Mouse (Mus musculus) heart, embryonic 12.5 days (tissue): ENCODE measurements around the gene Shank3. TPM values are rescaled to one million over a fixed set of nuclear protein-coding genes. Genes with fewer than 3 reads are reported as not detected.

Source experiments
- ATAC-seq: fragments of 200-750 bp; cut with Nextera tagmentation; 2 replicates; pipeline ENCODE4 v1.8.0; 2017; ENCODE audit warnings: moderate TSS enrichment, moderate library complexity; ENCODE audit not compliant: insufficient number of reproducible peaks, low FRiP score
- H3K27ac ChIP-seq: fragments of 300-500 bp; sonication (generic); 2 replicates; pipeline ENCODE4 v1.5.1; 2016; ENCODE audit warnings: mild to moderate bottlenecking, moderate library complexity; ENCODE audit not compliant: poor library complexity, severe bottlenecking
- H3K27me3 ChIP-seq: fragments of 300-500 bp; sonication (generic); replicated peaks from 2 replicates; pipeline ENCODE4 v1.6.1; 2016; ENCODE audit warnings: mild to moderate bottlenecking, moderate library complexity
- H3K36me3 ChIP-seq: fragments of 300-500 bp; sonication (generic); 2 replicates; pipeline ENCODE4 v1.6.1; 2016; ENCODE audit warnings: mild to moderate bottlenecking, moderate library complexity
- H3K4me1 ChIP-seq: fragments of 300-500 bp; sonication (generic); replicated peaks from 2 replicates; pipeline ENCODE4 v1.6.1; 2016; ENCODE audit warnings: mild to moderate bottlenecking
- H3K4me2 ChIP-seq: fragments of 300-500 bp; sonication (generic); 2 replicates; pipeline ENCODE4 v1.6.1; 2016; ENCODE audit warnings: mild to moderate bottlenecking, moderate library complexity
- H3K4me3 ChIP-seq: fragments of 300-500 bp; sonication (generic); 2 replicates; pipeline ENCODE4 v1.5.1; 2016; ENCODE audit warnings: mild to moderate bottlenecking
- H3K9ac ChIP-seq: fragments of 300-500 bp; sonication (generic); 2 replicates; pipeline ENCODE4 v1.6.1; 2016; ENCODE audit warnings: mild to moderate bottlenecking, moderate library complexity
- H3K9me3 ChIP-seq: fragments of 300-500 bp; sonication (generic); replicated peaks from 2 replicates; pipeline ENCODE4 v1.6.1; 2016; ENCODE audit warnings: mild to moderate bottlenecking, moderate library complexity
- WGBS: fragments of 180-500 bp; shearing (Covaris S2); methylation state at CpG from one replicate; pipeline ENCODE4 v1.1.7; 2016; 5-methylcytosine and 5-hydroxymethylcytosine counted together
- polyA plus RNA-seq: library from polyadenylated mRNA; unstranded; fragments of >200 nt; fragmentation: Nextera tagmentation; extraction: Ambion mirVana; gene quantifications from 2 replicates; pipeline ENCODE4 v1.2.1, GENCODE M21; 2016

Gene Shank3
- polyA plus RNA-seq, 1 experiment from 2014 or later, result 2.9 TPM

DNA sequence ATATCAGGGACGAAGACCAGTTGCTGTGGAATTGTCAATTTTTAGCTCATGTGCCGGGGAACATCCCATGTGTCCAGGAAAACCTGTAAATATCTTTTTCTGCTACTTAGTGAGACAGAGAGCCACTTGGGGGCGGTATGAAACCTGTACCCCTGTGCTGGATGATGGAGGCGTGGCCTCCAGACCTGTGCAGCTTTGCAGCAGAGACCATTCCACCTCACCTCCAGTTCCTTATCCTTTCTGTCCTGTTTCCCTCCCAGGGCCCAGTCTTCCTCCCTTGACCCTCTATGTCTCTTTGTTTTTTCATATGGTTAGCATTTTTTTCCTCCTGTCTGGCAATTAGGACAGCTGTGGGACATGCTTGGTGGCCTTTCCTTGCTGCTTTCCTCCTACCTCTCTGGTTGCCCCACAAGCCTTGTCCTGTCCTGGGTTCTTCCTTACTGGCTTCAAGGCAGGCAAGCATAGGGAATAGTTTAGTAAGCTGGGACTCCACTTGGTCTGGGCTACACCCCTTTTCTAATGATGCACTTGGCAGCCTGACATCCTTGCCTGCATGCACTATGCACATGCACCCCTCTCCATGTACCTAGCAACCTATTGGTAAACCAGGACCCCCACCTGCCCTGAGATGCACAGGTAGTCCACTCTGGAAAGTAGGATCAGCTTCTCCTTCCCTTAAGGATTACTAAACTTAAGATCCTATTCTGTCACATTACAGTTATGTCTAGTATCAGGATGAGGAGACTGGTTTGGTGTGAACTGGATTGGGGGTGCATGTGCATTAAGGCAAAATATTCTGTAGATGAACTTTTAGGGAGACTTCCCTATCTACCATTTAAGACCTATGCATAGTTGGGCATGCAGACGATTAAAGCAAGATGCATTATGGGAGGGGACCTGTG, 35.8 kb upstream of the Shank3 start:
- Histone ChIP-seq H3K4me1 (no peaks in the 10 kb centered on the region), H3K4me3 (no peak overlapping the region), H3K9me3 (no peaks in the 10 kb centered on the region), H3K36me3 (no peaks in the 10 kb centered on the region), H3K27me3 (peaks cover 25% of the 10 kb centered on the region; the same call in 1 of the 2 replicates), H3K27ac (no peak overlapping the region), H3K4me2 (no peak overlapping the region), H3K9ac (no peak overlapping the region)
- 47% methylated on average over 5 of the region's 5 CpGs for WGBS
- ATAC-seq, result no peak

DNA sequence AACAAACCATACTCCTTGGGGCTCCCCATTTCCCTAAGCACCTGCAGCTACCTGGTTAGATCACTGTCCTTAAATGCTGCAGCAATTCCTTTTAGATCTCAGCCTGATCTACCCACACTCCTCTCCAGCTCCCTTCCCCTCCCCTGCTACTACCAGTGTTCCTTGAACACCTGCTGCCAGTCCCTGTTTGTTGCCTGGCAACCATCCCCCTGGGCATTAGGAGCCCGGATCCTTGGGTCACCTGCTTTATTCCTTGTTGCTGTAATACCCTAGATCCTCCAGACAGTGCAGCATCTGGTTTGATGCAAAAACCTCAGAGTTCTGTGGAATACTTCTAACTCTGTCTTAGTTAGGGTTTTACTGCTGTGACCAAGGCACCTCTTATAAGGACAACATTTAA, 34.4 kb upstream of the Shank3 start:
- H3K27me3 ChIP-seq, result peaks cover 14% of the 10 kb centered on the region; the same call in 1 of the 2 replicates
- no peak overlapping the region for H3K9ac ChIP-seq
- WGBS, result 9% methylated on average over 1 of the region's 1 CpGs
- no peaks in the 10 kb centered on the region for H3K36me3 ChIP-seq
- H3K27ac ChIP-seq, result no peak overlapping the region
- H3K4me1 ChIP-seq, result no peaks in the 10 kb centered on the region
- H3K9me3 ChIP-seq, result no peaks in the 10 kb centered on the region
- H3K4me2 ChIP-seq, result no peak overlapping the region
- no peak overlapping the region for H3K4me3 ChIP-seq
- no peak for ATAC-seq

DNA sequence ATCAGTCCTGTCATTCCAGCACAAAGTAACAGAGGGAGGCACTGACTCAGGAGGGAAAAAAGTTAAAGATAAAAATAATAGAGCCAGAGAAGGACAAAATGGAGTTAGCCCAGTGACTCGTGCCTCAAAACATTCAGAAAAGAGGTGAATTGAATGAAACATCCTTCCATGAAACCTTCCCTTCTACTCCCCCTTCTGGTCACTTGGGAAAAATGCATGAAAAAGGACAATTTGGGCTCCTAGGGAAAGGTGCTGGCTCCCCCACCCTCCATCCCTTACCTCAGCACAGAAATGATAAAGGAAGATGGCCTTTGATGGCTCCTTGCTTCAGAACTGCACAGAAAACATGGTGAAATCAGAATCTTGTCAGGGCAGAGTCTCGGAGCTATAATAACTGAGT, 30.8 kb upstream of the Shank3 start:
- Histone ChIP-seq H3K27ac (no peak overlapping the region), H3K4me3 (no peak overlapping the region), H3K27me3 (no peaks in the 10 kb centered on the region; the same call in 1 of the 2 replicates), H3K4me1 (no peaks in the 10 kb centered on the region), H3K4me2 (no peak overlapping the region), H3K9ac (no peak overlapping the region), H3K36me3 (no peaks in the 10 kb centered on the region), H3K9me3 (no peaks in the 10 kb centered on the region)
- WGBS, result 29% methylated on average over 2 of the region's 2 CpGs
- ATAC-seq, result no peak

DNA sequence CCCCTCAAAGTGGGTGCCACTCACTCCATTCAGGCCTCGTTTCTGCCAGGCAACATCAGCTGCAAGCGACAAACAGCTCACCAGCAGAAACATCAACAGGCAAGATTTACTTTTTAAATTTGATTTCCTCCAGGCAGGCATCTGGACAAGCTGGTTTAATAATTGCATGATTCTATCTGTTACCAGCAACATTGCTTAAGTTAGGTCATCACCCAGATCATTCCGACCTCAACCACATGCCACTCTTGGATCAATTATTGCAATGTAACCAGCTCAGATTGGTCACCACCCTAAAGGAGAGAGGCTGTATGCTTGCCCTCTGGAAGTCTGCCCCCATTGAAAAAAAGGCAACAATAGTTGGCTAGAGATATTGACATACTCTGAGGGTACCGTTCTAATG, 27.9 kb upstream of the Shank3 start:
- no peak for ATAC-seq
- no peaks in the 10 kb centered on the region for H3K36me3 ChIP-seq
- 79% methylated on average over 4 of the region's 4 CpGs for WGBS
- no peak overlapping the region for H3K27ac ChIP-seq
- H3K4me3 ChIP-seq, result no peak overlapping the region
- H3K4me2 ChIP-seq, result no peak overlapping the region
- H3K9ac ChIP-seq, result no peak overlapping the region
- no peaks in the 10 kb centered on the region for H3K9me3 ChIP-seq
- peaks cover 6% of the 10 kb centered on the region for H3K4me1 ChIP-seq
- H3K27me3 ChIP-seq, result no peaks in the 10 kb centered on the region

DNA sequence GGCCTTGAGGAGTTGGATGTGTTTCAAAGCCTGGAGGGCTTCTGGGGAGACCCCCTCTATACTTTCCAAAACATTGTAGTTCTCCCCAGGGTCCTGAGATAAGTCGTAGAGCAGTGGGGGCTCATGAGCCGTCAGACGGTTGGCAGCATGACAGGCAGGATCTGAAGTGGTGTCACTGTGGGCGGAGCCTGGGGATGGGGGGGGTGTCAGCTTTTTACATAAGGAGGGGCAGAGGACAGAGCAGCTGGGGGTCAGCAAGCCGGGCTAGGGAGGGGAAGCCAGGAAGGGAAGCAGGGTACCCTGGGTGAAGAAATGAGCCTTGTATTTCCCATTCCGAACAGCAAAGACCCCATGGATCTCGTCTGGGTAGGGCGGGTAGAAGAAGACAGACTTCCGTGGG, 26.1 kb upstream of the Shank3 start:
- Histone ChIP-seq H3K27ac (no peak overlapping the region), H3K27me3 (no peaks in the 10 kb centered on the region), H3K9me3 (no peaks in the 10 kb centered on the region), H3K4me3 (no peak overlapping the region), H3K36me3 (no peaks in the 10 kb centered on the region), H3K9ac (no peak overlapping the region), H3K4me1 (peaks cover 20% of the 10 kb centered on the region), H3K4me2 (no peak overlapping the region)
- no peak for ATAC-seq
- 69% methylated on average over 9 of the region's 9 CpGs for WGBS

DNA sequence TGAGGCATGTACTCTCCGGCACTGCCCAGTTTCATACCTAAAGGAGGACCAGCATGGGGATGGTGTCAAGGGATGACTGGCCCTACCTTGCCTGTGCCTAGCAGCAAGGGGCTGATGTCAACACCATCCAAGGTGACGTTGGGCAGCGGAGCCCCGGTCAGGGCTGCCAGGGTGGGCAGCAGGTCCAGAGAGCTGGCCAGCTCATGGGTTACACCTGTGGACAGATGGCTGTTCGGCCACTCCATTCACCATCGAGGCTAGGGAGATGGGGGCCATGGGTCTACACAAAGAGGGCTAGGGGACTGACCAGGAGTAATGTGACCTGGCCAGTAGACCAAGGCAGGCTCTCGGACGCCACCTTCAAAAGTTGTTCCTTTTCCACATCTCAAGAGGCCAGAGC, 25.5 kb upstream of the Shank3 start:
- Histone ChIP-seq H3K27ac (no peak overlapping the region), H3K4me3 (no peak overlapping the region), H3K4me2 (no peak overlapping the region), H3K4me1 (peaks cover 20% of the 10 kb centered on the region), H3K9ac (no peak overlapping the region), H3K9me3 (no peaks in the 10 kb centered on the region), H3K36me3 (no peaks in the 10 kb centered on the region), H3K27me3 (no peaks in the 10 kb centered on the region)
- ATAC-seq, result no peak
- 91% methylated on average over 8 of the region's 8 CpGs for WGBS

DNA sequence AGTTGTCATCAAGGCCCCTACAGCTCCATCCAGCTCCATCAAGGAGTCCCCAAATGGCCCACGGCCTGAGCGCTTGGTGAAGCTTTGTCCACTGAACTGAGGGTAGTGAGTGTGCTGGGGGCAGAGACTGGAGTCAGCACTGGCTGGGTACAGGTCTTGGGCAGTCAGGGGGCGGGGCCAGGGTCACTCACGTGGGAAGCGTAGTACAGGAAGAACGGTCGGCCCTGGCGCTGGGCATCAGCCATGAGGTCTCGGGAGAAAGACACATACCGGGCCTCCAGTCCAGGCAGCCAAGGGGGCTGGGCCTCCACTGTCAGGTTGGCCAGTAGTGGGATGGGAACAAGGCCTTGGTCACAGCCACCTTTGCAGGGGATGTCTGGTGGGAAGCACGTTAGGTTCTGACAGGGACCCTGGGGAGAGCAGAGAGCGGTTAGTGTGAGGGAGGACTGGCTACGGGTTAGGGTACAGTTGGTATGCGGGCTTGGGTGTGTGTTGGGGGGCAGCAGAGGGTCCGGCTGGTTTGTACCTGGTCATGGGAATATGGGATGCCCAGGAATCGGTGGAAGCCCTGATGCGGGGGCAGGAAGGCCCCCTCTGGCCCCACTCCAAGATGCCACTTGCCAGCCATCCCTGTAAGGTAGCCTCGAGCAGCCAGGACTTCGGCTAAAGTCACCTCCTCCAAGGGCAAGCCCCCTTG, 24.7 kb upstream of the Shank3 start:
- H3K4me3 ChIP-seq, result no peak overlapping the region; the same call in 1 of the 2 replicates
- ATAC-seq, result no peak
- H3K27ac ChIP-seq, result no peak overlapping the region
- no peaks in the 10 kb centered on the region for H3K9me3 ChIP-seq
- peak overlapping the region; percentile 92; the same call in 1 of the 2 replicates for H3K4me2 ChIP-seq
- no peak overlapping the region for H3K9ac ChIP-seq
- H3K36me3 ChIP-seq, result no peaks in the 10 kb centered on the region
- 88% methylated on average over 19 of the region's 19 CpGs for WGBS
- no peaks in the 10 kb centered on the region for H3K27me3 ChIP-seq
- H3K4me1 ChIP-seq, result peaks cover 20% of the 10 kb centered on the region

DNA sequence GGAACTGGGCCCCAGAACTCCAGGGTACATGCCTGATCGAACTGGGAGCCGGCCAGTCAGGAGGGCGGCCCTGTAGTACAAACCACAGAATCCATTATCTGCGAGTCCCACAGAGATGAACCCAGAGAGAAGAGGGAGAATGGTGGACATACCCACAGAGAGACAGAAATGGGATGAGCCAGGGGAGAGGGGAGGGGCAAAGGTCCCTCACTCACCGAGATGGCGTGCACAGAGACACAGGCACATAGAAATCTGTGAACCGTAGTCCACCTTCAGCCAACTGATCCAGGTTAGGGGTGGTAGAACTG, 24.2 kb upstream of the Shank3 start:
- Histone ChIP-seq H3K27me3 (no peaks in the 10 kb centered on the region), H3K27ac (no peak overlapping the region), H3K4me3 (peak overlapping the region; percentile 72), H3K9ac (peak overlapping the region; percentile 71), H3K36me3 (no peaks in the 10 kb centered on the region), H3K9me3 (no peaks in the 10 kb centered on the region), H3K4me1 (peaks cover 21% of the 10 kb centered on the region), H3K4me2 (peak overlapping the region; percentile 92)
- WGBS, result 81% methylated on average over 7 of the region's 7 CpGs
- no peak for ATAC-seq

DNA sequence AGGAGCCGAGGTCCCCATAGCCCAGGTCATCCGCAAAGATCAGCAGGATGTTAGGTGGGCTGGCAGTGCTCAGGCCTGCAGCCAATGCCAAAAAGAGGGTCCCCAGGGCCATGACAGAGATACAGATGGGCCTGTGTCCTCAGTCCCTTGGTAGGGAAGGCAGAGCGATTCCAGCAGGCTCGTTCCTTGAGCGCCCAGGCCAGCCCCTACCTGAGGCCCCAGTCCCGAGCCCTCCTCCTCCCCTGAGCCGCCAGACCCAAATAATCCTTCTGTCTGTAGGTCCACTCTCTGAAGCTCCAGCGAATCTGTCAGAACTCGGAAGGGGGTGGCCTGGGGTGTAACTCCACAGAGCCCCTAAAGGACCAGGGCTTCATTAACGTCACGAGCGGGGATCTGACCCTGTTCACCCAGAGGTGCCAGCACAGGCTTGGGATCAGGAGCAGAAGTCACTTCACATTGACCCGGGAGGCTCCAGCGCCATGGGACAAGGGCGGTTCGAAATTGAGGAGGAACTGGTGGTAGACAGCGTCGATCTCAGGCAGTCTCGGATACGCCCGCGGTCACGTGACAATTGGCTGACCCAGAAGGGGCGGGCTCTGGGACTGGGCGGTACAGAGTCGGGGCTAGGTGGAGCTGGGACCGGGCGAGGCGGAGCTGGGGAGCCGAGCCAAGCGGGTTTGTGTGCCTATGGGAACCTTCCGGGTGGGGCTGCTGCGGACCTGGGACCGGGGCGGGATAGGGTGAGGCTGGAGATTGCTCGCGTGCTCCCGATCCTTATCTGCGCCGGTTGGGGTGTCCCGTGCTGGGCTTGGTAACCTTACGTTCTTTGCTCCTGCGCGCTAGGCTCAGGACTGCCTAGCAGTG, 23.6 kb upstream of the Shank3 start:
- Histone ChIP-seq H3K27ac (peak overlapping the region; percentile 73), H3K4me3 (peak overlapping the region; percentile 72), H3K9me3 (no peaks in the 10 kb centered on the region), H3K36me3 (no peaks in the 10 kb centered on the region), H3K4me2 (peak overlapping the region; percentile 92), H3K4me1 (peaks cover 26% of the 10 kb centered on the region), H3K9ac (peak overlapping the region; percentile 76), H3K27me3 (no peaks in the 10 kb centered on the region)
- ATAC-seq, result peak; percentile 95
- WGBS, result 7% methylated on average over 44 of the region's 44 CpGs

DNA sequence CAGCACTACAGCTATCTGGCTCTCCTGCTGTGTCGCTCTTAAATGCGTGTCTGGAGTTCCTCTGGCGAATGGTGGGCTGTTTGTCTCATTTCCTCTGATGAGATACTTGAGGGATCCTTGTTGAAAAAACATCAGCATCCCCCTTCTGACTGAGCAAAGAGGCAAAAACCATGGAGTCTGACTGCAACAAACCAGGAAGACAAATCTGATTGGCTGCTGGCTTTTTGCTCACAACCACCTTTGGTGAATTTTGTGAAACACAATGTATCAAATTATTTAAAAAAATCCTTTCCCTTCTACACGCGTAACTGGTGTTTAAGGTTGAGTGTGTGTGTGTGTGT, 23.0 kb upstream of the Shank3 start:
- Histone ChIP-seq H3K9ac (peak overlapping the region; percentile 76), H3K27me3 (no peaks in the 10 kb centered on the region), H3K4me1 (peaks cover 26% of the 10 kb centered on the region), H3K27ac (peak overlapping the region; percentile 73), H3K36me3 (no peaks in the 10 kb centered on the region), H3K9me3 (no peaks in the 10 kb centered on the region), H3K4me2 (peak overlapping the region; percentile 92), H3K4me3 (peak overlapping the region; percentile 72)
- 6% methylated on average over 5 of the region's 5 CpGs for WGBS
- ATAC-seq, result no peak

DNA sequence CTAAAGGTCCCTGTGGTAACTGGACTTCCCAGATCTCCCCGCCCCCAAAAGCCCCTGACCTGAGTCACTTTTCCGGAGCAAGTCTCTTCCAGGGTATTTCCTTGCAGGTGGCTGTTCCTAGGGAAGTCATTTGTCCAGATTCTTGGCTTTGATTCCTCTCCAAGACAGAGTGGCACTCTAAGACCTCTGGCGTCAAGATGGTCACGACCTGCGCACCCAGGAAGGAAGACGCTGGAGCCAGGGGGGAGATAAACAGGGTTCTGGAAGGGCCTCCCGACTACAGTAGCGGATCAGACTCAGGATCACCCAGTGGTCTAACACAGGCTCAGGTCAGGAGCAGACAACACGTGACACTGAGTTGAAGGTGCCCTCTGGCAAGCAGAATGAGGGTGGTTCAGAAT, 22.3 kb upstream of the Shank3 start, which contains the start of gene Arsa:
Gene Arsa (minus strand): TSS at position 335 of the 401 bp plus-strand sequence.
- Histone ChIP-seq H3K36me3 (no peaks in the 10 kb centered on the region), H3K27me3 (no peaks in the 10 kb centered on the region), H3K9ac (peak within 1 kb of the TSS; percentile 76), H3K4me2 (peak within 1 kb of the TSS; percentile 92), H3K9me3 (peaks cover under 1% of the 10 kb centered on the region; the same call in 1 of the 2 replicates), H3K4me1 (peaks cover 26% of the 10 kb centered on the region), H3K27ac (peak within 1 kb of the TSS; percentile 73), H3K4me3 (peak within 1 kb of the TSS; percentile 72)
- 24% methylated on average over 9 of the region's 9 CpGs for WGBS
- ATAC-seq, result no peak
